Comparison of ENCODE assay signal across 24 mouse cellular contexts in the genomic region with DNA sequence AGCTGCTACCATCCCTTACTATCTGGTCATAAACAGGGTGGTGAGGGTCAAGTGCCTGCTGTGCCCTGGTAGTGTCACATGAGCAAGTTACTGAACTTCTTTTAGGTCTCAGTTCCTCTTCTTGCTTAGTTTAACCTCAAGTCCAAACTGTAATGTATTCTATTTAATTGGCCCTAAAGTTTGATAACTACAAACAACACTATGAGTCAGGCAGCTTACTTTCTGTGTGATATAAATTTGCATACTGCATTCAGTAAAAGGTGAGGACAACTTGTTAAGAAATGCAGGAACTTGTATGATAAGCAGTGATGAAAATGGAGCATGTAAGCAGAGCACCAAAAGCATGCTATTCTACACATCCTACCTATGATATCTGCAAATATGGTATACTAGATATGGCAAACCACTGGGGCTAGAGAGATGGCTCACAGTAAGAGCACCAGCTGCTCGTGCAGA.
DNase-seq lines count a peak whose midpoint lies in the region; ATAC-seq and TF ChIP-seq lines count a peak whose summit lies in the region.
"Had no signal": no experiment of that assay in that cellular context is flagged by ENCODE, and none has a peak within 500 bp of the region (broad histone marks: within the 10 kb centered on the region; RNA-seq: fewer than 3 reads in every experiment).

No protein-coding gene starts in this region.

- in situ Hi-C loops in CH12.LX (cut with MboI; ENCODE audit: low pct_ligation_motif_present, low pct_unique_long_range_greater_than_20kb, low sequenced_read_pairs), result no loop called here

- H3K27ac ChIP-seq in kidney, embryonic 16.5 days (ENCODE audit: low read length), result peak overlapping the region; percentile 44; the same call in 1 of the 2 replicates
- H3K27ac ChIP-seq in CH12.LX (ENCODE audit: insufficient read depth, low read depth), result no peak overlapping the region
- H3K27ac ChIP-seq in liver, embryonic 13.5 days, result no peak overlapping the region
- no peak overlapping the region for H3K27ac ChIP-seq in midbrain, embryonic 15.5 days
- H3K27ac ChIP-seq: embryonic facial prominence, embryonic 15.5 days; heart, embryonic 13.5 days; hindbrain, embryonic 14.5 days; intestine, embryonic 15.5 days; left cerebral cortex, adult 2 months; limb, embryonic 12.5 days had no signal

- H3K4me2 ChIP-seq in kidney, embryonic 16.5 days (replicated peaks; ENCODE audit: low read depth, low read length), result no peak overlapping the region
- H3K4me2 ChIP-seq in CH12.LX (ENCODE audit: insufficient read depth, low read depth, poor library complexity, severe bottlenecking), result peak overlapping the region; percentile 62; the same call in 1 of the 2 replicates
- no peak overlapping the region for H3K4me2 ChIP-seq in liver, embryonic 13.5 days
- H3K4me2 ChIP-seq in midbrain, embryonic 15.5 days, result no peak overlapping the region
- H3K4me2 ChIP-seq: embryonic facial prominence, embryonic 15.5 days; heart, embryonic 13.5 days; hindbrain, embryonic 14.5 days; intestine, embryonic 15.5 days; limb, embryonic 12.5 days; lung, embryonic 14.5 days had no signal

- 79% methylated on average over 1 of the region's 1 CpGs for WGBS in kidney, embryonic 16.5 days
- 38% methylated on average over 1 of the region's 1 CpGs for WGBS in liver, embryonic 13.5 days (ENCODE audit: insufficient replicate concordance)
- WGBS in midbrain, embryonic 15.5 days, result 86% methylated on average over 1 of the region's 1 CpGs

- DNase-seq in kidney, adult 18-20 months, result no peak
- peak; percentile 44 for DNase-seq in CH12.LX (ENCODE audit: extremely low read depth)
- no peak for DNase-seq in liver, embryonic 13.5 days
- DNase-seq in lung, postnatal 14 days, result no peak
- DNase-seq in urinary bladder, adult 2 months (ENCODE audit: low spot score), result no peak
- DNase-seq: adrenal gland, adult 8-10 months; cerebellum, adult 11 months; cerebellum, postnatal 25 days; kidney, postnatal 4 days; layer of hippocampus, adult 9-11 months; lung, embryonic 14.5 days; right cerebral cortex, postnatal 25 days had no signal

- no peak overlapping the region for H3K9ac ChIP-seq in kidney, embryonic 16.5 days (replicated peaks; ENCODE audit: low read length)
- H3K9ac ChIP-seq in CH12.LX (ENCODE audit: insufficient read depth, low read depth), result no peak overlapping the region; the same call in 1 of the 2 replicates
- H3K9ac ChIP-seq in liver, embryonic 13.5 days, result no peak overlapping the region
- H3K9ac ChIP-seq in midbrain, embryonic 15.5 days, result no peak overlapping the region
- H3K9ac ChIP-seq: embryonic facial prominence, embryonic 15.5 days; heart, embryonic 13.5 days; hindbrain, embryonic 14.5 days; intestine, embryonic 15.5 days; limb, embryonic 12.5 days; lung, embryonic 14.5 days had no signal

- no peak for TF ChIP-seq CTCF in CH12.LX (conservative IDR thresholded peaks at IDR 0.05 in 1 of 2, IDR thresholded peaks at IDR 0.05 in 1 of 2; ENCODE audit: low read depth in 2 of 2, low read length in 2 of 2)

- H3K4me3 ChIP-seq in kidney, embryonic 16.5 days (ENCODE audit: low read length), result no peak overlapping the region
- H3K4me3 ChIP-seq in CH12.LX (replicated peaks in 1 of 3; ENCODE audit: low read depth in 2 of 3, low read length in 2 of 3, poor library complexity in 1 of 3), result no peak overlapping the region
- H3K4me3 ChIP-seq in liver, embryonic 13.5 days (replicated peaks), result no peak overlapping the region
- H3K4me3 ChIP-seq in midbrain, embryonic 15.5 days, result no peak overlapping the region
- H3K4me3 ChIP-seq: embryonic facial prominence, embryonic 15.5 days; heart, embryonic 13.5 days; intestine, embryonic 15.5 days; left cerebral cortex, adult 2 months; limb, embryonic 12.5 days had no signal

- ATAC-seq in kidney, embryonic 16.5 days (ENCODE audit: low FRiP score, low TSS enrichment), result no peak
- peak; percentile 85 for ATAC-seq in liver, embryonic 13.5 days (ENCODE audit: low read depth)
- peak; percentile 68 for ATAC-seq in megakaryocyte-erythroid progenitor cell, adult 5-6 weeks (replicated peaks; ENCODE audit: low FRiP score, low TSS enrichment, poor library complexity, severe bottlenecking)
- no peak for ATAC-seq in midbrain, embryonic 15.5 days (replicated peaks)
- ATAC-seq: forebrain, embryonic 16.5 days; midbrain, embryonic 16.5 days; Patski had no signal

- TF ChIP-seq EP300 in CH12.LX (IDR thresholded peaks at IDR 0.05; ENCODE audit: low read length), result peak; percentile 86

- no peaks in the 10 kb centered on the region for H3K9me3 ChIP-seq in kidney, embryonic 16.5 days (ENCODE audit: low read length)
- no peaks in the 10 kb centered on the region for H3K9me3 ChIP-seq in CH12.LX (replicated peaks; ENCODE audit: low read length)
- no peaks in the 10 kb centered on the region for H3K9me3 ChIP-seq in liver, embryonic 13.5 days (replicated peaks)
- no peaks in the 10 kb centered on the region for H3K9me3 ChIP-seq in midbrain, embryonic 15.5 days
- H3K9me3 ChIP-seq: embryonic facial prominence, embryonic 15.5 days; heart, embryonic 13.5 days; intestine, embryonic 15.5 days; limb, embryonic 12.5 days had no signal

- peaks cover 16% of the 10 kb centered on the region for H3K4me1 ChIP-seq in kidney, embryonic 16.5 days (ENCODE audit: insufficient read depth, low read length)
- H3K4me1 ChIP-seq in CH12.LX (ENCODE audit: control insufficient read depth in 1 of 2, insufficient read depth in 2 of 2), result peaks cover 11 to 68% of the 10 kb centered on the region in 2 experiments
- H3K4me1 ChIP-seq in liver, embryonic 13.5 days (replicated peaks), result peaks cover 27% of the 10 kb centered on the region
- no peaks in the 10 kb centered on the region for H3K4me1 ChIP-seq in midbrain, embryonic 15.5 days
- H3K4me1 ChIP-seq: embryonic facial prominence, embryonic 15.5 days; limb, embryonic 12.5 days had no signal

- dilution Hi-C loops in CH12.LX (cut with MboI; ENCODE audit: extremely low pct_ligation_motif_present, extremely low pct_unique_long_range_greater_than_20kb, low sequenced_read_pairs), result no loop called here

- no peak for TF ChIP-seq RAD21 in CH12.LX (IDR thresholded peaks at IDR 0.05; ENCODE audit: low read depth, low read length)

- peaks cover 10% of the 10 kb centered on the region; the same call in 1 of the 2 replicates for H3K79me2 ChIP-seq in CH12.LX (replicated peaks; ENCODE audit: control insufficient read depth, extremely low read depth, insufficient read depth, poor library complexity, severe bottlenecking)

- H3K27me3 ChIP-seq in kidney, embryonic 16.5 days (ENCODE audit: insufficient read depth, low read length), result no peaks in the 10 kb centered on the region
- no peaks in the 10 kb centered on the region for H3K27me3 ChIP-seq in CH12.LX (replicated peaks)
- no peaks in the 10 kb centered on the region for H3K27me3 ChIP-seq in liver, embryonic 13.5 days
- no peaks in the 10 kb centered on the region for H3K27me3 ChIP-seq in midbrain, embryonic 15.5 days (replicated peaks)
- H3K27me3 ChIP-seq: embryonic facial prominence, embryonic 15.5 days; heart, embryonic 13.5 days; intestine, embryonic 15.5 days; limb, embryonic 12.5 days; Patski had no signal

- no peak for TF ChIP-seq POLR2A in CH12.LX (IDR thresholded peaks at IDR 0.05; ENCODE audit: low read depth, low read length)

- 0 out of 2 replicates have a peak, but pooled peaks cover 5% of the 10 kb centered on the region for H3K36me3 ChIP-seq in kidney, embryonic 16.5 days (ENCODE audit: insufficient read depth, low read length)
- peaks cover 0 to 11% of the 10 kb centered on the region in 2 experiments for H3K36me3 ChIP-seq in CH12.LX (replicated peaks in 1 of 2; ENCODE audit: control insufficient read depth in 1 of 2, insufficient read depth in 1 of 2, low read length in 1 of 2)
- no peaks in the 10 kb centered on the region for H3K36me3 ChIP-seq in liver, embryonic 13.5 days
- H3K36me3 ChIP-seq in midbrain, embryonic 15.5 days (replicated peaks), result no peaks in the 10 kb centered on the region
- H3K36me3 ChIP-seq: embryonic facial prominence, embryonic 15.5 days; intestine, embryonic 15.5 days had no signal

TF ChIP-seq in CH12.LX, 34 proteins besides CTCF, POLR2A, EP300 and RAD21 (continues in another document):
- TF ChIP-seq USF1 (IDR thresholded peaks at IDR 0.05; ENCODE audit: low read depth, low read length) (peak; percentile 58), BHLHE40 (IDR thresholded peaks at IDR 0.05; ENCODE audit: low read depth, low read length) (peak; percentile 85), SMC3 (IDR thresholded peaks at IDR 0.05; ENCODE audit: low read depth, low read length) (no peak), ZNF384 (IDR thresholded peaks at IDR 0.05; ENCODE audit: low read depth, low read length) (no peak), NELFE (IDR thresholded peaks at IDR 0.05; ENCODE audit: low read depth, low read length) (no peak), MXI1 (IDR thresholded peaks at IDR 0.05; ENCODE audit: low read depth, low read length) (no peak), NRF1 (IDR thresholded peaks at IDR 0.05; ENCODE audit: low read depth, low read length) (no peak), JUN (IDR thresholded peaks at IDR 0.05; ENCODE audit: insufficient read depth, low read depth, low read length) (no peak), ELF1 (IDR thresholded peaks at IDR 0.05; ENCODE audit: low read depth, low read length) (no peak), POLR2AphosphoS2 (IDR thresholded peaks at IDR 0.05; ENCODE audit: low read depth, low read length) (no peak), TCF12 (IDR thresholded peaks at IDR 0.05; ENCODE audit: low read depth, low read length) (no peak), UBTF (IDR thresholded peaks at IDR 0.05; ENCODE audit: low read depth, low read length) (no peak), SIN3A (IDR thresholded peaks at IDR 0.05; ENCODE audit: low read length) (no peak), ZKSCAN1 (IDR thresholded peaks at IDR 0.05; ENCODE audit: borderline replicate concordance, low read depth, low read length) (no peak), MYC (IDR thresholded peaks at IDR 0.05; ENCODE audit: low read depth, low read length) (0 out of 2 replicates have a peak, but pooled peaks have one; percentile 38), GABPA (IDR thresholded peaks at IDR 0.05; ENCODE audit: insufficient replicate concordance, low read depth, low read length) (no peak), CHD1 (IDR thresholded peaks at IDR 0.05; ENCODE audit: low read depth, low read length) (no peak), E2F4 (IDR thresholded peaks at IDR 0.05; ENCODE audit: insufficient replicate concordance, low read depth, low read length) (no peak), JUND (conservative IDR thresholded peaks at IDR 0.05; ENCODE audit: low read depth, low read length) (no peak), USF2 (conservative IDR thresholded peaks at IDR 0.05; ENCODE audit: low read depth, low read length) (peak; percentile 33), ETS1 (conservative IDR thresholded peaks at IDR 0.05; ENCODE audit: low read depth, low read length) (no peak), CHD2 (IDR thresholded peaks at IDR 0.05; ENCODE audit: low read length) (no peak), RCOR1 (conservative IDR thresholded peaks at IDR 0.05; ENCODE audit: low read depth, low read length) (no peak), TBP (conservative IDR thresholded peaks at IDR 0.05; ENCODE audit: low read depth, low read length) (no peak), PAX5 (IDR thresholded peaks at IDR 0.05; ENCODE audit: low read length) (no peak)

Comparison
In these comparisons a context has a peak if more than half of its experiments do, and no peak if none do; other contexts are left out.
1. ATAC-seq: peak in liver, embryonic 13.5 days (single experiment) and megakaryocyte-erythroid progenitor cell, adult 5-6 weeks (single experiment); none in kidney, embryonic 16.5 days (single experiment) and midbrain, embryonic 15.5 days (single experiment).